Mouse (Mus musculus) embryonic facial prominence, embryonic 11.5 days (tissue): Measurements from ENCODE around the gene Itga7. TPM values are rescaled to one million over a fixed set of nuclear protein-coding genes. Genes with fewer than 3 reads are reported as not detected.
A peak's percentile ranks its signal among the peaks of the same experiment; 100 is the strongest.

Experiments
- ATAC-seq: fragments of 200-750 bp; cut with Nextera tagmentation; replicated peaks from 2 replicates; pipeline ENCODE4 v1.8.0; 2017; ENCODE audit warnings: low read depth; ENCODE audit not compliant: insufficient number of reproducible peaks, low FRiP score, low TSS enrichment
- DNase-seq: peaks from one replicate; pipeline ENCODE4 v3.0.0-alpha.2; 2015; ENCODE audit warnings: low spot score
- H3K27ac ChIP-seq: fragments of 300-500 bp; sonication (generic); replicated peaks from 2 replicates; pipeline ENCODE4 v1.5.1; 2014; ENCODE audit warnings: mild to moderate bottlenecking, low read depth, low read length, control low read depth
- H3K27me3 ChIP-seq: fragments of 300-500 bp; sonication (generic); 2 replicates; pipeline ENCODE4 v1.6.1; 2014; ENCODE audit warnings: mild to moderate bottlenecking, low read length, moderate library complexity, mixed read lengths; ENCODE audit not compliant: control insufficient read depth, insufficient read depth
- H3K36me3 ChIP-seq: fragments of 300-500 bp; sonication (generic); replicated peaks from 2 replicates; pipeline ENCODE4 v1.6.1; 2014; ENCODE audit warnings: low read depth, mild to moderate bottlenecking, low read length, moderate library complexity, mixed read lengths; ENCODE audit not compliant: control insufficient read depth, insufficient read depth
- H3K4me1 ChIP-seq: fragments of 300-500 bp; sonication (generic); 2 replicates; pipeline ENCODE4 v1.6.1; 2014; ENCODE audit warnings: low read length, mixed read lengths; ENCODE audit not compliant: control insufficient read depth, insufficient read depth
- H3K4me2 ChIP-seq: fragments of 300-500 bp; sonication (generic); 2 replicates; pipeline ENCODE4 v1.6.1; 2014; ENCODE audit warnings: low read depth, mild to moderate bottlenecking, control low read depth, low read length, moderate library complexity
- H3K4me3 ChIP-seq: fragments of 300-500 bp; sonication (generic); 2 replicates; pipeline ENCODE4 v1.5.1; 2014; ENCODE audit warnings: low read depth, low read length, control low read depth
- H3K9ac ChIP-seq: fragments of 300-500 bp; sonication (generic); replicated peaks from 2 replicates; pipeline ENCODE4 v1.6.1; 2014; ENCODE audit warnings: mild to moderate bottlenecking, control low read depth, low read length
- H3K9me3 ChIP-seq: fragments of 300-500 bp; sonication (generic); replicated peaks from 2 replicates; pipeline ENCODE4 v1.6.1; 2016; ENCODE audit warnings: mild to moderate bottlenecking, low read length, inconsistent platforms, mixed read lengths; ENCODE audit not compliant: control insufficient read depth
- WGBS: fragments of 180-500 bp; shearing (Covaris S2); extraction: QIAGEN DNeasy Blood & Tissue Kit; methylation state at CpG from one replicate; pipeline ENCODE4 v1.1.7; 2014; 5-methylcytosine and 5-hydroxymethylcytosine counted together
- polyA plus RNA-seq: library from polyadenylated mRNA; unstranded; fragments of >200 nt; fragmentation: Nextera tagmentation; extraction: Ambion mirVana; gene quantifications from 2 replicates; pipeline ENCODE4 v1.2.1, GENCODE M21; 2014

The Itga7 gene
- polyA plus RNA-seq, 1 experiment from 2014 or later: 2.3 TPM

- no peak for ATAC-seq
These were observed 19.9 kb upstream of the Itga7 start for GRCm38 (mm10) chr10:128913696-128914095.

DNA sequence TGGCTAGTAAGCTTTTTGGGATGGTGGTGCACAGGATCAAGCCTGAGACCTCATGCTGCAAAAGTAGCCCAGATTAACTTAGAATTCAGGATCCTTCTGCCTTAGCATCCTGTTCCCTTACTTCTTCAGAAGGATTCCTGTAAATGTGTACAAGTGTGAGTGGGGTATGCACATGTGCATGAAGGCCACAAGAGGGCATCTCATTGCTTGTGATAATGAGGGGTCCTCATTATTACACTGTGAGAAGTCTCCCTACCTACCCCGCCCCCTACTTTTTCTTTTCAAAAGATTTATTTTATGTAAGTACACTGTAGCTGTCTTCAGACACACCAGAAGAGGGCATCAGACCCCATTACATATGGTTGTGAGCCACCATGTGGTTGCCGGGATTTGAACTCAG, 18.1 kb upstream of the Itga7 start:
- Histone ChIP-seq H3K9me3 (no peaks in the 10 kb centered on the region), H3K4me1 (no peaks in the 10 kb centered on the region), H3K4me3 (no peak overlapping the region), H3K27ac (no peak overlapping the region), H3K4me2 (no peak overlapping the region), H3K9ac (no peak overlapping the region), H3K36me3 (no peaks in the 10 kb centered on the region; the same call in none of the 2 replicates), H3K27me3 (no peaks in the 10 kb centered on the region)
- ATAC-seq (no peak), DNase-seq (no peak)
- whole genome bisulfite sequencing: 91% methylated on average over 2 of the region's 2 CpGs

More at GRCm38 (mm10) chr10:128913696-128914095, 19.9 kb upstream of the Itga7 start:
- H3K4me3 ChIP-seq: no peak overlapping the region
- DNase-seq: no peak
- H3K4me2 ChIP-seq: no peak overlapping the region
- no peaks in the 10 kb centered on the region for H3K27me3 ChIP-seq
- no peaks in the 10 kb centered on the region; the same call in none of the 2 replicates for H3K36me3 ChIP-seq
- H3K27ac ChIP-seq: no peak overlapping the region
- H3K4me1 ChIP-seq: no peaks in the 10 kb centered on the region
- H3K9ac ChIP-seq: no peak overlapping the region
- WGBS: 88% methylated on average over 12 of the region's 12 CpGs
- no peaks in the 10 kb centered on the region for H3K9me3 ChIP-seq

DNA sequence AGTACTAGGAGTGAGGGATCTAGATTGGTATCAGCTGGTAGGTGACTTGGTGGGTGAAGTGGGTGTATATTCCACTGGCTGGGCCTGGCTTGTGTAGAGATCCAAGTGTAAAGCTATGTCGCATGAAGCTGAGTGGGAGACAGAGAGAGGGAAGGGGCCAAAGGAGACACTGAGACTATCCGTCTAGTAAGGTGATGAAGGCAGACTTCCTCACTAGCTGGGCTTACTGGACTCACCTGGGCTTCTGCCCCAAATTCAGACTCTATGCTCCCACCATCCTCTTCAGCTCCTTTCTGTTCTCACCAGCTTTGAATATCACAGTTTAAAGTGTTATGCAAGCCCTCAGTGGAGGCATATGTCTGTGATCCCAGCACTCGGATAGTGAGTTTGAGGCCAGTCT, 17.0 kb upstream of the Itga7 start:
- Histone ChIP-seq H3K9me3 (no peaks in the 10 kb centered on the region), H3K36me3 (no peaks in the 10 kb centered on the region; the same call in none of the 2 replicates), H3K4me2 (no peak overlapping the region), H3K27ac (no peak overlapping the region), H3K4me3 (no peak overlapping the region), H3K4me1 (no peaks in the 10 kb centered on the region; the same call in 1 of the 2 replicates), H3K9ac (no peak overlapping the region), H3K27me3 (no peaks in the 10 kb centered on the region)
- ATAC-seq: no peak
- 89% methylated on average over 3 of the region's 3 CpGs for WGBS
- DNase-seq: no peak

DNA sequence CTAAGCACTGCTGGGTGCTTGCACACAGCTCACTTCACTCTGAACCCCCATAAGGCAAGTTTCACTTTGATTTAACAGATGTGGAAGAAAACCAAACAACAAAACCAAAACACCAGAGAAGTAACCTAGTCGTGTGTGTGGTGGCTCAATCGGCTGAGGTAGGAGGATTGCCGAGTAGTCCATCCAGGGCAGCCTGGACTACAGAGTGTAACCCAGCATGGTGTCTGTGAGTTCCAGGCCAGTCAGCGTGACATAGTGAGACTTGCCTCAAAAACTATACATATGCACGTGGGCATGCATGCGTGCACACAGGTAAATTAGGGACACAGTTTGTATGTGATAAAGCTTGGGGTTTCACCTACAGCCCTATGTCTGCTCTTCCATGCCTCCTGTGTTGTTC, 16.2 kb upstream of the Itga7 start:
- no peak overlapping the region for H3K9ac ChIP-seq
- WGBS: 90% methylated on average over 6 of the region's 6 CpGs
- H3K4me3 ChIP-seq: no peak overlapping the region
- no peak overlapping the region for H3K4me2 ChIP-seq
- no peaks in the 10 kb centered on the region for H3K9me3 ChIP-seq
- no peaks in the 10 kb centered on the region; the same call in none of the 2 replicates for H3K36me3 ChIP-seq
- DNase-seq (no peak), ATAC-seq (no peak)
- H3K27ac ChIP-seq: no peak overlapping the region
- H3K27me3 ChIP-seq: no peaks in the 10 kb centered on the region
- H3K4me1 ChIP-seq: no peaks in the 10 kb centered on the region; the same call in 1 of the 2 replicates

DNA sequence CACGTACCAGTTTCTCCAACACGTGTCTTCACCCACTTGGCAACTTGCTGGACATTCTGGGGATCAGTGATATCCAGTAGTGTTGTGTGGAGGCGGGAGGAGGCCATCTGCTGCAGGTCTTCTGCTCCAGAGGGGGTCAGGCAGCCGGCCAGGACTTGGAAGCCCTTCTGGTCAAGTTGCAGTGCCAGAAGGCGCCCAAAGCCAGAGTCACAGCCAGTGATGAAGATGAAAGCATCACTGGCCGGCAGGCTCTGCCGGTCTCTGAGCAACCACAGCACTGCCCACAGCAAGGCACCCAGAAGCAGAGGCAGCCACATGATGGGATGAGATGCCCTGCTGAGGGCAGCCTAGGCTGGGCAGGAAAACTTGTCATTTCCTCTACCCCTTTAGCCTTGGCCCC, 15.4 kb upstream of the Itga7 start:
- H3K9ac ChIP-seq: no peak overlapping the region
- H3K27me3 ChIP-seq: no peaks in the 10 kb centered on the region
- H3K4me1 ChIP-seq: no peaks in the 10 kb centered on the region; the same call in 1 of the 2 replicates
- no peak overlapping the region for H3K27ac ChIP-seq
- WGBS: 86% methylated on average over 7 of the region's 7 CpGs
- H3K4me2 ChIP-seq: no peak overlapping the region
- DNase-seq (no peak), ATAC-seq (no peak)
- H3K4me3 ChIP-seq: no peak overlapping the region
- H3K9me3 ChIP-seq: no peaks in the 10 kb centered on the region
- no peaks in the 10 kb centered on the region; the same call in none of the 2 replicates for H3K36me3 ChIP-seq

- H3K36me3 ChIP-seq: no peaks in the 10 kb centered on the region; the same call in 1 of the 2 replicates
- no peak overlapping the region for H3K27ac ChIP-seq
- H3K4me2 ChIP-seq: no peak overlapping the region
- no peaks in the 10 kb centered on the region; the same call in 1 of the 2 replicates for H3K4me1 ChIP-seq
- no peaks in the 10 kb centered on the region for H3K27me3 ChIP-seq
- no peak overlapping the region for H3K4me3 ChIP-seq
- WGBS: 15% methylated on average over 6 of the region's 6 CpGs
- ATAC-seq (no peak), DNase-seq (no peak)
- H3K9ac ChIP-seq: no peak overlapping the region
- H3K9me3 ChIP-seq: no peaks in the 10 kb centered on the region
These were observed 14.4 kb upstream of the Itga7 start for GRCm38 (mm10) chr10:128919203-128919631.

DNA sequence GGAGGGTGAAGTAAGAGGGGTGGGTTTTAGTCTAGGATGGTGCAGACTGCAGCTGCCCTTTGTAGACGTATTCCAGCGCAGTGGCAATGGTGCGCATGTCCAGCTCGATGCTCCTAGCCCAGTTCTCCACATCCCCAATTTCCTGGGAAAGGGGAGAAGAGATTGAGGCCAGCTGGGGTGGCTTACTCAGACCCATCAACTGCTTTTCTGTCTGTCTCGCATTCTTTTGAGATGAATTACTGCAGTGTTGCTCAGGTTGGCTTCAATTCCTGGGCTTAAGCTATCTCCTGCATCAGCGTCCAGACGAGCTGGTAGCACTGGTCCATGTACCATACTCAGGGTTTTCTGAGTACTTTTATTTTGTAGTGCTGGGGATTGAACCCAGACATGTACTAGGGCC, 13.7 kb upstream of the Itga7 start:
- no peak overlapping the region for H3K27ac ChIP-seq
- H3K9me3 ChIP-seq: no peaks in the 10 kb centered on the region
- ATAC-seq (no peak), DNase-seq (no peak)
- H3K4me3 ChIP-seq: no peak overlapping the region
- H3K36me3 ChIP-seq: no peaks in the 10 kb centered on the region; the same call in 1 of the 2 replicates
- no peak overlapping the region for H3K4me2 ChIP-seq
- no peak overlapping the region for H3K9ac ChIP-seq
- no peaks in the 10 kb centered on the region for H3K27me3 ChIP-seq
- WGBS: 76% methylated on average over 7 of the region's 7 CpGs
- H3K4me1 ChIP-seq: no peaks in the 10 kb centered on the region; the same call in 1 of the 2 replicates

GRCm38 (mm10) chr10:128920736-128921161, 12.9 kb upstream of the Itga7 start:
- no peak overlapping the region; the same call in 1 of the 2 replicates for H3K27ac ChIP-seq
- peak; percentile 66 for DNase-seq

More at GRCm38 (mm10) chr10:128920736-128921161, 12.9 kb upstream of the Itga7 start:
- H3K36me3 ChIP-seq: no peaks in the 10 kb centered on the region; the same call in 1 of the 2 replicates
- H3K9ac ChIP-seq: no peak overlapping the region
- no peak for ATAC-seq
- no peak overlapping the region for H3K4me2 ChIP-seq
- no peaks in the 10 kb centered on the region for H3K27me3 ChIP-seq
- no peaks in the 10 kb centered on the region for H3K9me3 ChIP-seq
- H3K4me3 ChIP-seq: no peak overlapping the region
- no peaks in the 10 kb centered on the region; the same call in 1 of the 2 replicates for H3K4me1 ChIP-seq
- 43% methylated on average over 3 of the region's 3 CpGs for WGBS
